Mouse (Mus musculus) CH12.LX (cell line): ENCODE results near the gene Dynll2.

Source experiments
- BHLHE40 ChIP-seq: IDR thresholded peaks from 2 replicates; pipeline ENCODE4 v1.6.1; 2011; ENCODE audit warnings: mild to moderate bottlenecking, low read depth, low read length, improper control_type of control experiment
- CTCF ChIP-seq, 2 experiments: IDR thresholded peaks in 1 of 2; conservative IDR thresholded peaks in 1 of 2; 2 replicates each; pipeline ENCODE4 v1.5.1; 2011 to 2012; ENCODE audit warnings: low read depth in 2 of 2, low read length in 2 of 2, improper control_type of control experiment in 1 of 2, inconsistent platforms in 1 of 2, mild to moderate bottlenecking in 1 of 2, moderate library complexity in 1 of 2
- E2F4 ChIP-seq: IDR thresholded peaks from 2 replicates; pipeline ENCODE4 v1.6.1; 2011; ENCODE audit warnings: low read depth, low read length, improper control_type of control experiment; ENCODE audit not compliant: insufficient replicate concordance
- ETS1 ChIP-seq: conservative IDR thresholded peaks from 2 replicates; pipeline ENCODE4 v1.6.1; 2012; ENCODE audit warnings: low read depth, mild to moderate bottlenecking, inconsistent platforms, low read length, improper control_type of control experiment, moderate library complexity
- MAFK ChIP-seq: IDR thresholded peaks from 2 replicates; pipeline ENCODE4 v1.6.1; 2011; ENCODE audit warnings: low read length, improper control_type of control experiment; ENCODE audit not compliant: insufficient replicate concordance
- NELFE ChIP-seq: IDR thresholded peaks from 2 replicates; pipeline ENCODE4 v1.6.1; 2011; ENCODE audit warnings: low read depth, low read length, improper control_type of control experiment
- NRF1 ChIP-seq: IDR thresholded peaks from 2 replicates; pipeline ENCODE4 v1.6.1; 2014; ENCODE audit warnings: low read depth, mild to moderate bottlenecking, inconsistent platforms, low read length, improper control_type of control experiment, moderate library complexity
- POLR2A ChIP-seq: IDR thresholded peaks from 2 replicates; pipeline ENCODE4 v1.6.1; 2011; ENCODE audit warnings: low read depth, mild to moderate bottlenecking, improper control_type of control experiment, low read length
- POLR2AphosphoS2 ChIP-seq: IDR thresholded peaks from 2 replicates; pipeline ENCODE4 v1.6.1; 2011; ENCODE audit warnings: low read depth, low read length, improper control_type of control experiment
- USF2 ChIP-seq: conservative IDR thresholded peaks from 2 replicates; pipeline ENCODE4 v1.6.1; 2011; ENCODE audit warnings: low read depth, low read length, improper control_type of control experiment
- ZC3H11A ChIP-seq: IDR thresholded peaks from 2 replicates; pipeline ENCODE4 v1.6.1; 2012; ENCODE audit warnings: low read depth, mild to moderate bottlenecking, inconsistent platforms, low read length, improper control_type of control experiment
- ZMIZ1 ChIP-seq: IDR thresholded peaks from 2 replicates; pipeline ENCODE4 v1.6.1; 2012; ENCODE audit warnings: low read depth, mild to moderate bottlenecking, inconsistent platforms, low read length, improper control_type of control experiment
- ZNF384 ChIP-seq: IDR thresholded peaks from 2 replicates; pipeline ENCODE4 v1.6.1; 2012; ENCODE audit warnings: low read depth, low read length, improper control_type of control experiment, inconsistent platforms

GRCm38 (mm10) chr11:88012621-88013244 lies 25.4 kb upstream of the Dynll2 start:
- TF ChIP-seq CTCF (conservative IDR thresholded peaks at IDR 0.05 in 1 of 2, IDR thresholded peaks at IDR 0.05 in 1 of 2; ENCODE audit: low read depth in 2 of 2, low read length in 2 of 2) (no peak), ZC3H11A (no peak), BHLHE40 (peak; percentile 85), POLR2A (no peak), POLR2AphosphoS2 (no peak), ETS1 (peak; percentile 82), NELFE (no peak), E2F4 (no peak), USF2 (no peak), ZMIZ1 (no peak), ZNF384 (peak; percentile 98), MAFK (peak; percentile 59; the same call in 1 of the 2 replicates), NRF1 (no peak)
